Mouse (Mus musculus): ENCODE measurements around the gene Sh3rf3. TPM values are rescaled to one million over a fixed set of nuclear protein-coding genes. Genes with fewer than 3 reads are reported as not detected.

Sh3rf3 gene
- polyA plus RNA-seq, 1 experiment from 2014 or later = 0.89 TPM

- Histone ChIP-seq H3K9me3 (ENCODE audit: low read length) (no peaks in the 10 kb centered on the region), H3K27me3 (ENCODE audit: insufficient read depth, low read length) (no peaks in the 10 kb centered on the region), H3K9ac (replicated peaks; ENCODE audit: low read length) (no peak overlapping the region), H3K36me3 (ENCODE audit: insufficient read depth, low read length) (no peaks in the 10 kb centered on the region), H3K27ac (ENCODE audit: low read length) (no peak overlapping the region), H3K4me1 (ENCODE audit: insufficient read depth, low read length) (peaks cover 10% of the 10 kb centered on the region), H3K4me3 (ENCODE audit: low read length) (no peak overlapping the region), H3K4me2 (replicated peaks; ENCODE audit: low read depth, low read length) (no peak overlapping the region)
- peak; percentile 73; the same call in 1 of the 2 replicates for ATAC-seq (ENCODE audit: low FRiP score, low TSS enrichment)
- 50% methylated on average over 5 of the region's 5 CpGs for WGBS
These were observed 93.9 kb downstream of the Sh3rf3 start for GRCm38 (mm10) chr10:58907001-58907443.

DNA sequence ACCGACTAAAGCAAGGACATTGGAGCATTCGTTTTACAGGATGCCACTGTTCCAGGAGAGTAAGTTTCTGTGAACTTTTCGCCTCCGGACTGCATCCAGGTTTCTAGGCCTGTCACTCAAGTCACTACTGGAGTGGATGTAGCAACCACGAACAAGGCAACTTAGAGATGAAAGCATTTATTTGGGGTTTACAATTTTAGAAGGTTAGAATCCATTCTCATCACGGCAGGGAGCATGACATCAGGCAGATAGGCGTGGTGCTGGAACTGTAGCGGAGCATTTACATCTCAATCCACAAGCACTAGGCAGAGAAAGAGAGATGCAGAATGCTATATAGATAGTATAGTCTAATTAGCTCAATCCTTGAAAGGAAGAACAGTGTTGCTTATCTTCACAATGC, 95.3 kb downstream of the Sh3rf3 start:
- no peak overlapping the region for H3K27ac ChIP-seq (ENCODE audit: low read length)
- H3K27me3 ChIP-seq (ENCODE audit: insufficient read depth, low read length) = no peaks in the 10 kb centered on the region
- H3K4me3 ChIP-seq (ENCODE audit: low read length) = no peak overlapping the region
- WGBS = 68% methylated on average over 8 of the region's 8 CpGs
- H3K9me3 ChIP-seq (ENCODE audit: low read length) = no peaks in the 10 kb centered on the region
- H3K36me3 ChIP-seq (ENCODE audit: insufficient read depth, low read length) = no peaks in the 10 kb centered on the region
- no peak for ATAC-seq (ENCODE audit: low FRiP score, low TSS enrichment)
- H3K4me2 ChIP-seq (replicated peaks; ENCODE audit: low read depth, low read length) = no peak overlapping the region
- H3K4me1 ChIP-seq (ENCODE audit: insufficient read depth, low read length) = peaks cover 10% of the 10 kb centered on the region
- no peak overlapping the region for H3K9ac ChIP-seq (replicated peaks; ENCODE audit: low read length)

GRCm38 (mm10) chr10:58915301-58916245, 102.4 kb downstream of the Sh3rf3 start:
- H3K36me3 ChIP-seq (ENCODE audit: insufficient read depth, low read length) = no peaks in the 10 kb centered on the region
- H3K27me3 ChIP-seq (ENCODE audit: insufficient read depth, low read length) = no peaks in the 10 kb centered on the region
- no peak overlapping the region for H3K9ac ChIP-seq (replicated peaks; ENCODE audit: low read length)
- no peak overlapping the region for H3K27ac ChIP-seq (ENCODE audit: low read length)
- WGBS = 70% methylated on average over 8 of the region's 8 CpGs
- no peak overlapping the region for H3K4me3 ChIP-seq (ENCODE audit: low read length)
- no peaks in the 10 kb centered on the region for H3K9me3 ChIP-seq (ENCODE audit: low read length)
- no peak overlapping the region for H3K4me2 ChIP-seq (replicated peaks; ENCODE audit: low read depth, low read length)
- no peaks in the 10 kb centered on the region for H3K4me1 ChIP-seq (ENCODE audit: insufficient read depth, low read length)
- ATAC-seq (ENCODE audit: low FRiP score, low TSS enrichment) = no peak

GRCm38 (mm10) chr10:58921643-58922188, 108.6 kb downstream of the Sh3rf3 start:
- Histone ChIP-seq H3K4me3 (ENCODE audit: low read length) (no peak overlapping the region), H3K27ac (ENCODE audit: low read length) (peak overlapping the region; percentile 81), H3K36me3 (ENCODE audit: insufficient read depth, low read length) (no peaks in the 10 kb centered on the region), H3K9me3 (ENCODE audit: low read length) (no peaks in the 10 kb centered on the region), H3K9ac (replicated peaks; ENCODE audit: low read length) (no peak overlapping the region), H3K27me3 (ENCODE audit: insufficient read depth, low read length) (no peaks in the 10 kb centered on the region), H3K4me1 (ENCODE audit: insufficient read depth, low read length) (peaks cover 23% of the 10 kb centered on the region), H3K4me2 (replicated peaks; ENCODE audit: low read depth, low read length) (0 out of 2 replicates have a peak overlapping the region, but pooled peaks have one; percentile 2)
- WGBS = 43% methylated on average over 8 of the region's 8 CpGs
- peak; percentile 44 for ATAC-seq (ENCODE audit: low FRiP score, low TSS enrichment)

- peak; percentile 97 for ATAC-seq (ENCODE audit: low FRiP score, low TSS enrichment)
- WGBS = 33% methylated on average over 6 of the region's 6 CpGs
- H3K27ac ChIP-seq (ENCODE audit: low read length) = peak overlapping the region; percentile 81
- no peak overlapping the region for H3K9ac ChIP-seq (replicated peaks; ENCODE audit: low read length)
- H3K4me1 ChIP-seq (ENCODE audit: insufficient read depth, low read length) = peaks cover 23% of the 10 kb centered on the region
- H3K9me3 ChIP-seq (ENCODE audit: low read length) = no peaks in the 10 kb centered on the region
- no peak overlapping the region for H3K4me3 ChIP-seq (ENCODE audit: low read length)
- H3K27me3 ChIP-seq (ENCODE audit: insufficient read depth, low read length) = no peaks in the 10 kb centered on the region
- 0 out of 2 replicates have a peak overlapping the region, but pooled peaks have one; percentile 2 for H3K4me2 ChIP-seq (replicated peaks; ENCODE audit: low read depth, low read length)
- no peaks in the 10 kb centered on the region for H3K36me3 ChIP-seq (ENCODE audit: insufficient read depth, low read length)
These were observed 109.2 kb downstream of the Sh3rf3 start for GRCm38 (mm10) chr10:58922216-58922829.

- Histone ChIP-seq H3K9ac (replicated peaks; ENCODE audit: low read length) (no peak overlapping the region), H3K4me1 (ENCODE audit: insufficient read depth, low read length) (peaks cover 23% of the 10 kb centered on the region), H3K4me3 (ENCODE audit: low read length) (no peak overlapping the region), H3K9me3 (ENCODE audit: low read length) (no peaks in the 10 kb centered on the region), H3K4me2 (replicated peaks; ENCODE audit: low read depth, low read length) (no peak overlapping the region), H3K27ac (ENCODE audit: low read length) (peak overlapping the region; percentile 61), H3K36me3 (ENCODE audit: insufficient read depth, low read length) (no peaks in the 10 kb centered on the region), H3K27me3 (ENCODE audit: insufficient read depth, low read length) (no peaks in the 10 kb centered on the region)
- 73% methylated on average over 2 of the region's 2 CpGs for WGBS
- ATAC-seq (ENCODE audit: low FRiP score, low TSS enrichment) = no peak
These were observed 109.8 kb downstream of the Sh3rf3 start for GRCm38 (mm10) chr10:58922993-58923392.

- H3K36me3 ChIP-seq (ENCODE audit: insufficient read depth, low read length) = no peaks in the 10 kb centered on the region
- WGBS = 65% methylated on average over 5 of the region's 5 CpGs
- H3K27me3 ChIP-seq (ENCODE audit: insufficient read depth, low read length) = no peaks in the 10 kb centered on the region
- no peak overlapping the region for H3K4me3 ChIP-seq (ENCODE audit: low read length)
- no peak overlapping the region for H3K27ac ChIP-seq (ENCODE audit: low read length)
- H3K9me3 ChIP-seq (ENCODE audit: low read length) = no peaks in the 10 kb centered on the region
- no peak for ATAC-seq (ENCODE audit: low FRiP score, low TSS enrichment)
- H3K9ac ChIP-seq (replicated peaks; ENCODE audit: low read length) = no peak overlapping the region
- H3K4me2 ChIP-seq (replicated peaks; ENCODE audit: low read depth, low read length) = no peak overlapping the region
- peaks cover 38% of the 10 kb centered on the region for H3K4me1 ChIP-seq (ENCODE audit: insufficient read depth, low read length)
These were observed 113.4 kb downstream of the Sh3rf3 start for GRCm38 (mm10) chr10:58926578-58926977.

GRCm38 (mm10) chr10:58928952-58929442, 115.8 kb downstream of the Sh3rf3 start:
- Histone ChIP-seq H3K4me3 (ENCODE audit: low read length) (no peak overlapping the region), H3K27ac (ENCODE audit: low read length) (peak overlapping the region; percentile 57; the same call in 1 of the 2 replicates), H3K27me3 (ENCODE audit: insufficient read depth, low read length) (no peaks in the 10 kb centered on the region), H3K9me3 (ENCODE audit: low read length) (no peaks in the 10 kb centered on the region), H3K36me3 (ENCODE audit: insufficient read depth, low read length) (no peaks in the 10 kb centered on the region), H3K9ac (replicated peaks; ENCODE audit: low read length) (no peak overlapping the region), H3K4me2 (replicated peaks; ENCODE audit: low read depth, low read length) (no peak overlapping the region), H3K4me1 (ENCODE audit: insufficient read depth, low read length) (peaks cover 33% of the 10 kb centered on the region)
- 32% methylated on average over 5 of the region's 5 CpGs for WGBS
- ATAC-seq (ENCODE audit: low FRiP score, low TSS enrichment) = peak; percentile 85

DNA sequence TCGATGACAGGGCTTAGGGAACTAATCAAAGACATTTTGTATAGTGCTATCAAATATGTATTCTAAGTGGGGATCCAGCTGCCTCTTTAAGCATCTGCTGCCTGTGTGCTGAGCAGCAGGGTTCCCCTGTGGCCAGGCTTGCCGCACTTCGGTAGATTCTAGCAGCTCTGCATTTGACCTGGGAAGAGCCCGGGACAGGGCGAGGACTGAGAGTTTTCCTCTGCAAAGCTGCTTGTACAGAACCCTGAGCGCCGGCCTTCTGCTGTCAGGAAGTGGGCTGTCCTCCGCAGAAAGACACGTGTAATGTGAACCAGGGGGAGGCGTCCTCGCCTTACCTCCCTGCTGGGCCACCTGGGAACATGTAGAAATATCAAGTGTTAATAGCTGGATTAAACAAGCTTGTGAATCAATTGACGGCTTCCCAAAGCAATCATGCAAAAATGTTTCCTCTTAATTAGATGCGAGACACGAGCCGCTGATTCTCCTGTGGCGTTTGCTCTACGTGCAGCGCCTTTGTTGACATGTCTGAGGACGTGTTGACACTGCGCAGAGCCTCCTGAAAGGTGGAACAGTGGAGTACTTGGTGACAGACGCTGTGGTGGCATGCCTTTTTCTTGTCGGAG, 119.1 kb downstream of the Sh3rf3 start:
- Histone ChIP-seq H3K4me1 (ENCODE audit: insufficient read depth, low read length) (peaks cover 41% of the 10 kb centered on the region), H3K4me3 (ENCODE audit: low read length) (0 out of 2 replicates have a peak overlapping the region, but pooled peaks have one; percentile 8), H3K27me3 (ENCODE audit: insufficient read depth, low read length) (no peaks in the 10 kb centered on the region), H3K4me2 (replicated peaks; ENCODE audit: low read depth, low read length) (peak overlapping the region; percentile 27), H3K9ac (replicated peaks; ENCODE audit: low read length) (0 out of 2 replicates have a peak overlapping the region, but pooled peaks have one; percentile 5), H3K27ac (ENCODE audit: low read length) (0 out of 2 replicates have a peak overlapping the region, but pooled peaks have one; percentile 19), H3K9me3 (ENCODE audit: low read length) (no peaks in the 10 kb centered on the region), H3K36me3 (ENCODE audit: insufficient read depth, low read length) (no peaks in the 10 kb centered on the region)
- peak; percentile 67 for ATAC-seq (ENCODE audit: low FRiP score, low TSS enrichment)
- WGBS = 22% methylated on average over 22 of the region's 22 CpGs

All from kidney, embryonic 16.5 days (tissue).